Mouse (Mus musculus) mesoderm, embryonic 11.5 days (tissue): ENCODE results near the gene Mrgpre.

Experiments
- DNase-seq: peaks from one replicate; pipeline ENCODE4 v3.0.0-alpha.2; 2012; ENCODE audit warnings: low read depth, low spot score

The Mrgpre gene

DNA sequence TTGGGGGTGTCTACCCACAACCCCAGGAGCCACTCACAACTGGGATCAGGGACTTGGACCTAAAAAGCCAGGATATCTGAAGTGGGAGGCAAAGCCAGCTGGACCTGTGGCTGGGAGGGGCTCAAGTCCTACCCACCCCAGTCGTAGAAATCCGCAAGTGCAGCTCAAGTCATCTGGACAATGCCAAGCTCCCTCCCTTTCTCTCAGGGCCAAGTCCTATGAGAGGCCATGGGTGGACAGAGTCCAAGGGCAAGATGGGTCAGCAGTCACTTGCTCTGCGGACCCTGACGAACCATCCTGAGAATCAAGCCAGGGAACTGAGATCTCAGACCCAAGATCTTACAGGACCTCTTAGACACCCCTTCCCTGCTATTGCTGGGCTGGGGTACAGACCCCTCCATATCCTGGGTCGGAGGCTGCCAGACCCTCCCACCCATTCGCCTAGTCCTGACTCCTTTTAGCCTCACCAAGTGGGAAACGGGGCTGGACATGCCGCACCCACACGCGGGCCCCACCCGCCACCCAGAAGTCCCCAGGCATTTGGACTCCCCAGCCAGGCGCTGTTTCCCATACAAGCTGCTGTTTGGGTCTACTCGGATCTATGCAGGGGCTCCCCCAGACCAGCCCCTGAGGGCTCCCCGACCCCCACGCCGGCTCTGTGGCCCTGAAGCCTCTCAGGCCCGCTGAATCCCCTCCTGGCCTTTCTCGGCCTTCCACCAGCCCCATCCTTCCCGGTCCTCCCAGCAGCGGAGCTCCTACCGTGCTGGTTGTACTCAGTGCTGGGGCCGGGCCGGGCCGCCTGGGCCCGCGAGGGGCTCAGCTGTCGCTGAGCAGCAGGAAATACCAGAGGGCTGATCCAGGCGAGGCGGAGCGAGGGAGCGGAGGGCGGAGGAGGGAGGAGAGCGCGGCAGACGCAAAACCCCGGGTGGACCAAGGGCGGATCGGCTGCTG lies 44.5 kb downstream of the Mrgpre start:
- DNase-seq: peak; percentile 85

DNA sequence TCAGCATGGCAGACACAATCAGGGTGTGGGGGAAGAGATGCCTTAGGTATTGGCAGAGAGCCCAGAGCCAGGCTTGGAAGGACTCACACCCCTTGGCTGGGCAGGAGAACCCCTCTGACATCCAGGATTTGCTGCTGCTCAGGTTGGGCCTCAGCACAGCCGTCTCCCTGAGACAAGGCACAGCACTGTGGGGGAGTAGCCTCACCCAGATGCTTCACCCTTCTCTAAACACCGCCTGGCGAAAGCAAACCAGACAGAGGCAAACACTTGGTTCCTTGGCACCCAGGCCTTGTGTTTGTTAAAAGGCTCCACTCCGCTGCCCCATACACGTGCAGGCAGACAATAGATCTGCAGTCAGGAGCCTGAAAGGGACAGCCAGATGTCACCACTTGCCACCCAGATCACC lies 45.7 kb downstream of the Mrgpre start:
- no peak for DNase-seq

DNA sequence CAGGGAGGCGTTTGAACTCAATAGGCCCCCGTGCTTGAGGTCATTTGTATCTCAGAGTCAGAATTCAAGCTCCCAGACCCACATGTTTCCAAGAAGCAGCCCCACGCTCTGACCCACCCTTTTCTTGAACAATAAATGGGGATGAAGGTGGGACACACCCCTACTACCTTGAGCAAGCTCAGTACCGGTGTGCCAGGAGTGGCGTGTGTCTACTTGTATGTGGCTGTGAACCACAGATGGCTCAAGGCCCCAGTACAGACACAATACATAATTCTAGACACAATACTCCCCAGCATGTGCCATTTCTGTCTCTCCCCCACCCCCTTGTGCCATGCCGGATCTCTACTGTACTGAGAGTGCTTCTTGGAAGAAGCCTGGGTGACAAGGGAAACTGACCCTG lies 46.1 kb downstream of the Mrgpre start:
- no peak for DNase-seq

DNA sequence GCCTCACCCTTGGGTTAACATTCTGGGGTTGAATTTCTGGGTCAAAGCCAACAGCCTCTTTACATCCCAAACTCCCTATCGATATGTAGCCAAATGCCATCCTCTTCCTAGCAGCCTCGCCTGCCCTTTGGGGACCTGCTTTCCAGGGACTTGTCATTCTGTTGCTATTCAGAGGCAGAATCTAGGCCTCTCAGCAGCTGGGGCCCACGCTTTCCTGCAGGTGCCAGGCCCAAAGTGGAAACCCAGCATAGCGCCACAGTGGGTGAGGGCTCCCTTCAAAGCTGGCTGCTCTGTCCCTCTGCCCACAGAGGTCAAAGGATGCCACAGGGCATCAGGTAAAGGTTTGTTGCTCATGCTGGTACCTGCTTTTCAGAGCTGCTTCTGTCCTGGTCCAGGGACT lies 50.6 kb downstream of the Mrgpre start:
- no peak for DNase-seq

DNA sequence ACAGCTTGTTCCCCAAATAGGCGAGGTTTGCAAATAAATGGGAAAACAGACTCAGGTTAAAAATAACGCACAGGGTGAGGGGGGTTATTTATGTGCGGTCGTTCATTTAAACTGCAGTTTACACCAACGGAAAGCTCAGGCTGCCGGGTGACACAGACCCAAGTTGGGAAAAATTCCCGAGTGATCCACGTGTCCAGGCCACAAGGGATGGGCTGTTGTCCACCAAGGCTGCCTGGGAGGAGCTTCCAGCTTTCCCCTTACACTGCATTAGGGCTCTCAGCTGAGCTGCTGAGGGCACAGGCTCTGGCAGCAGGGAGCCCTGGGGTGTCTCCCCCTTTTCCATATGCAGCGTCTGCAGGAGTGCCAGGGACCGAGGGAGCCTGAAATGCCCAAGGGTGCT lies 54.4 kb downstream of the Mrgpre start:
- DNase-seq: no peak
